Mouse (Mus musculus) G1E (cell line): ENCODE measurements around the gene Bcl11b.

Source experiments
- CTCF ChIP-seq: IDR thresholded peaks from 2 replicates; pipeline ENCODE4 v1.5.1; 2012; ENCODE audit warnings: low read depth, low read length, inconsistent platforms, mixed read lengths
- POLR2AphosphoS5 ChIP-seq: IDR thresholded peaks from 2 replicates; pipeline ENCODE4 v1.6.1; 2012; ENCODE audit warnings: low read depth, low read length, inconsistent platforms; ENCODE audit not compliant: insufficient replicate concordance

- TF ChIP-seq POLR2AphosphoS5 (no peak), CTCF (no peak)
Observed at GRCm38 (mm10) chr12:107952318-107952724, 51.1 kb downstream of the Bcl11b start.
